Mouse (Mus musculus): Measurements from ENCODE around the gene Ptbp3.

DNA sequence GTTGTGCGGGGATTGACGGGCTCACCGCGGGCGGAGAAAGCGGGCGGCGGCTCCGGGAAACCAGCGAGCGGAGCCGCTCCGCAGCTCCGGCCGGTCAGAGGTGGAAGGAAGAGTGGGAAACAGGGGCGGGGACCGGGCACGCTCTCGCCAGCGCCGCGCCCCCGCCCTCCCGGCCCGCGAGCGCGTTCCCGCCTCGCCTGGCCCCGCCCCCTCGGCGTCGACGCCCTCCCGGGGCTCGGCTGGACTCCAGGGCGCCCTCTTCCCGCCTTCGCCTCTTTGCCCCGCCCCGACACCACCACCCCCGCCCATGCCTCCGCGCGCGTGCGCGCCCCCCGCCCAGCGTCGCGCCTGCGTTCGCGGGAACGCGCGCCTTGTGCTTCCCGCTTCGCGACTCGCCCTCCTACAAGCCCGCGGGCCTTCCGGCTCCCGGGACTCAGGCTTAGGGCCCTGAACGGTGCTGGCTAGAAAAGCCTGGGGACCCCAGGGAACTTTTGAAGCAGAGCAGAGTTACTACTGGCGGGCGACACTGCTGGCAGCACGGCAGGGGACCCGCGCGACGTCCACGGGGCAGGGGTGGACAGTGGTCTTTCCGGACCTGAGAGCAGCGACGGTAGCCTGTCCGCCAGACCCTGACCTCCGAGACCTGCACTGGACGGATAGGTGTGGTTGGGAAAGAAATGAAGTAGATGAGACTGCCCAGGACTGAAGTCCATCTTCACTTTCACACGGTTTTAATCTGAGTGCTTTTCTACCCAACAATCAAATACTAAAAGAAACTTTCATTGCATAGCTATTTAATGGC lies at the start of gene Ptbp3:
- TF ChIP-seq ZC3H11A (IDR thresholded peaks at IDR 0.05; ENCODE audit: borderline replicate concordance, low read depth, low read length) (no peak), HCFC1 (IDR thresholded peaks at IDR 0.05; ENCODE audit: borderline replicate concordance, insufficient read depth, low read length) (no peak), MAFK (IDR thresholded peaks at IDR 0.05; ENCODE audit: insufficient read depth, low read depth, low read length) (no peak)
